Mouse (Mus musculus) layer of hippocampus, adult 8-10 months (tissue): Measurements from ENCODE around the gene Gnas. TPM values are rescaled to one million over a fixed set of nuclear protein-coding genes. Genes with fewer than 3 reads are reported as not detected.

Experiments used
- DNase-seq, 2 experiments: peaks; one replicate each; pipeline ENCODE4 v3.0.0; 2022; ENCODE audit warnings: low spot score in 2 of 2
- total RNA-seq, 4 experiments: library from RNA; stranded (reverse); gene quantifications; 2 replicates each; pipeline ENCODE4 v1.2.4; 2022

Gnas gene
- 1,000 to 10,000 TPM; 1,786 to 1,958 (median 1,837) TPM for total RNA-seq

DNA sequence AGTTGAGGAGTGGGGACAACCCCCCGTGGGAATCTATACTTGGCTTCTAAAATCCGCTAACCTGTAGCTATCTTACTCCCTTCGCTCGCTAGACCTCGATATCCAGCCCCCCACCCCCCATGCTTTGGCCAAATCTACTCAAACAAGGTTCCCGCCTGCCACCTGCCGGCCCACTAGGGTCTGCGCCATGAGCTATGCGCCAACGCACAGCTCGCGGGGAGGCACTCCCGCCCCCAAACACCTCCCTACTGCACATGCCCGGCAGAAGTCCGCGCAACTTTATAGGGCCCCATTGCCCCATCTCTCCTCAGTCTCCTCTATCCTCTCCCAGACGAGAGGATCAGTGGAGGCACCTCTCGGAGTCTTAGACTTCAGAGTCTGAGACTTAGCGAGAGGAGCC, at the start of gene Gnas:
Gnas (plus strand) TSS at position 310 of the 400 bp plus-strand sequence.
- no peak for DNase-seq

DNA sequence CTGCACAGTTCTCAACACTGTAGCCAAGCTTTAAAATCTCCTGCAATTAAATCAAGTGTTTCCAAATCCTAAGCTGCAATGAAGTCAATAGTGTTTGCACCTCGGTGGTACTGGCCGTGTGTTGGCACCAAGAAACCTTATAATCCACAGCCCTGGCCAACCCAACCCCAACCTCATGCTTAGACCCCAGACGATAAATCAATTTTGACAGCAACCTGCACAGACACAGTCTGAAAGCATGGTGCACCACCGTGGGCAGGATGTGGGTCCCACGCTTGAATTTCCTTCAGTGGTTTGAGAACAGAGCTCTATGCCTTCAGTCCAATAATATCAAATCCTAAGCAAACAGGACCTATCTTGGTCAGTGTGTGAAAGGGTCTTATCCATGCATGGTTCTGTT, 41.7 kb upstream of the Gnas start:
- DNase-seq, result no peak

DNA sequence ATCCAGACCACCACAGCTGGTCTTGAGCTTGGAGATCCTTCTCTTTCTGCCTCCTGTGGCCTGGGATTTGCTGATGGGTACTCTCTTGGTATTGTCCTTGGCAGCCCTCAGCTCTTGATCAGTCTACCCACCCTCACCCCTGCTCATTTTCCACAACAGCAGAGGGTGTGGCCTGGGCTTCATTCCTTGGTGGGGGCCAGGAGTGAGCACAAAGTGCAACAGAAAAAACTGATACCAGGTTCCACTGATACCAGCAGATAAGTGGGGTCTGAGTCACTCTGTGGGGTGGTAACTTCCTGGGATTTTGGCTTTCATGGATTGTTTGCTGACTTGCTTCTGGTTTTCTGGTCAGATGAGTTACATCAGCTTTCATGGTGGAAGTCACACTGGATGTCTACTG, 32.2 kb upstream of the Gnas start:
- DNase-seq, result no peak

DNA sequence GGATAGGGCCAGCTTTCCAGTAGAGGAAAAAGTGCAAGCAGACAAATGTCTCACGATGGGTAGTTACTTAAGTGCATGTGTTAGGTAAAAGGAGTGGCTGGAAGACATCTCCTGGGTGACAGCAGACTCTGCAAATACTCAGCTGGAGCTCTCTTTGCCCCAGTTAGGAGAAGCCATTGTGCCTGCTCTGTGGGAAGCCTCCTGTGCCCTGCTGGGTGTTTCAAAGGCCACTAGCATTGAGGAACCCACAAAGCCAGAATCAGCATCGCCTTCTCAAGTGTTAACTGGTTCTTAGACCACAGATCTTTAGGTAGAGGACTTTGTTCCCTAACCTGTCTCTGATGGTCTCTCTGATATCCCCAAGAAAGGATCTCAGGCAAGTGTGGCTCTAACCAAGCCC, 26.8 kb upstream of the Gnas start:
- DNase-seq, result no peak

DNA sequence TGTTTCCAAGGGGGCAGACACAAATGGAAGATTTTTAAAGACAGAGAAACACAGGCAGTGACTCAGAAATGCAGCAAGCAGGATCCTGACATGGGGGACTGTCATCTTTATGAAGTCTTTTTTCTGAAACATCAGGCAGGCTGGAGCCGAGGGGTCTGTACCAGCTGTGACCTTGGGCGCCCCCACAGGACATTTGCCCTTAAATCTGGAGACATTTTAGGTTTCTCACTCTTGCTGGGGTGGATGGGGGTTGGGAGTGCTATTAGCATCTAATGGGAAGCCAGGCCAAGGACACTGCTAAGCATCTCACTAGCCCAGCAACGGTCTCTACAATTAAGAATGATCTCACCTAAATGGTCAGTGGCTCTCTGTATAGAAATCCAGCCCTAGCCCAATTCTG, 24.1 kb upstream of the Gnas start:
- no peak for DNase-seq

DNA sequence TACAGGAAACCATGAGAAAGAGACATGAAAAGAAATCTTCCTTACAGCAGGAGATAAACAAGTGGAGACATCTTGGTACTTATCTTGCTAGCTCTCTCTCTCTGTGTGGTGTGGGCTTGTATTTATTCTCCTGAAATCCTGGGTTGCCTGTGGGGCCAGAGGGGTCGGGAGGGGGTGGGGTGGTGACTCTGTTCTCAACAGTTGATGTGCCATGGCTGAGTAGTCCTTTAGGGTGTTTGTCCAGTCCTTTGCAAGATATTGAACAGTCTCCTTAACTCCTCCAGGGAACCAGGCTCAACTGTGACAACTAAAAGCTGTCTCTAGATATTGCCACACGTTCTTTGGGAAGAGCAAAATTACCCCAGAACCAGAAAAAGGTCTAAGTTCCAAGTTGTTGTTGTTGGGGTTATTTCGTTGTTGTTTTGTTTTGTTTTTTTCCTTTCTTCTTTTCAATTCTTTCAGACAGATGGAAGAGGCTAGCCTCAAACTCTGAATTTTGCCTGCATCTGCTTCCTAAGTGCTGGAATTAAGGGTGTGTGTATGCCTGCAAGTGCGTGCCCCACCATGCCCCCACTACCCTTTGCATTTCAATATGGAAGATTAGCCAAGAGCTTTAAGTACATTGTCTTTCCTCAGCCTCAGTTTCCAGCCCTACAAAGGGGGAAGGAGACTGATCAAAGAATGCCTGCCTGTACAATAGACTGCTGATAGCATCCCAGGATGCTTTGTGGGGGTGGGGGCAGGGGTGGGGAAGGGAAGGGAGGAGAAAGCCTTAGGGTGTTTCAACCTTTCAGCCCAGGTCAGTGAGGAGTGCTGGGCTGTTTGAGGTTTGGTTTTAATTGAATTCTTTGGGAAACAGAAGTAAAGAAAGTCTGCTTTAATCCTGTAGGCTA, 23.0 kb upstream of the Gnas start:
- no peak for DNase-seq

DNA sequence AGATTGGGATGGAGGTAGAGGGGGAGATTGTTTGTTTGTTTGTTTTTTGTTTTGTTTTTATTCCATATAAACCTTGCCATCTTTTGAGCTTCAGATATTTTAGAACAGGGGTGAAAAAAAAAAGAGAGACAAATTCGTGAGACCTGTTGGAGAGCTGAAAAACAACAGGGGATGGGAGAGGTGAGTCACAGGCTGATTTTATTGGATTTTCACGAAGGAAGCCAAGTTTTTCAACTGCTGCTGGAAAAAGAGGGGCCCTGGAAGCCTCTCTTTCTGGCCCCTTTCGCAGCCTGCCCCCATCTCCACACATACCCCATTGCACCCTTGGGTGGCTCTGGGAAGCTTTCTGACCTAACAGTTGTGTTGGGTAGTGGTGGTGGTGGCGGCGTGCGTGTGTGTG, 22.3 kb upstream of the Gnas start:
- DNase-seq, result no peak

DNA sequence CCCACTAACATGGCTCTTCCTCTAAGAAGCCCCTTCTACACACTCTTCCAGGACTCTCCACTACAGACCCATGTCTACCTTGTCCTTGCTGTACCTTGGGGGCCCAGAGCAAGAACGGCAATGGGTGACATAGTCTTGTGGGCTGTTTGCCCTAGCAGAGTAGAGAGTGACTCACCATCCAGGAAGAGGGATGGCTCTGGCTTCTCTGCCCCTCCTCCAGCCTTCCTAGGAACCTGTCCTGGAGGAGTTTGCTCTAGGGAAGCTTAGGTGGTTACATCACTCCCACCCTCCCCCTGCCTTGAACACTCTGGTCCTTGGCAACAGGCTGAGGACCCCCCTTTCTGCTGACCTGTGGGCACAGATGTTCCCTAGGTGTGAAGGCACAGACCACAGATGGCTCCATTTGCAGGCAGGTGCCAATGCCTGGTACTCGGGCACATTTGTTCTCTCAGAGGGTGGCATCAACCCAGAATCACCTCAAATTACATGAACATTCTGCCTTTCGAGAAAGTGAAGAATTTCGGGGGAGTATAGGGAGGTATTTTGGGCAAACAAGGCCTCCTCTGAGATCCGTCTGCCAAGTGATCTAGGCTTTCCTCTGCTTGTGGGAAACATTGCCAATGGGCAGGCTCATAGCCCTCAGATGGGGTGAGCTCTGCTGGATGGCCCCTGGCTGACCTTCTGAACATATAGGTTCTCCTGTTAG, 20.9 kb upstream of the Gnas start:
- no peak for DNase-seq

DNA sequence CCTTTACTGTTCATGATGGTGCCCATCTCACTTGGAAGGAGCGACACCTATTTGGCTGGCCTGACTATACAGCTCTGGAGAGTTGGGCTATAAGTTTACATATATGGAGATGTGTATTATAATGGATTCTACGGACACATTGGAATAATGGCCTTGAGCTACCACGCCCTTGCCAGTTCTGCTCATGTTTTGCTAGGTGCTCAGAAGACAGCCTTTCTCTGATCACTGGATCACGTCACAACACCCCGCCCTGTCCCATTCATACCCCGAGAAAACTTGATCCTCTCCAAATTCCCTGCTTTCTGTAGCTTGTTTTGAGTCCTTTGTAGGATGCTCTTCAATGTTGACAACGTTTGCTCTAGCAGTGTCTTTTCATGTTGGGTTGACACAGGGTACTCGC, 19.9 kb upstream of the Gnas start:
- DNase-seq, result no peak

DNA sequence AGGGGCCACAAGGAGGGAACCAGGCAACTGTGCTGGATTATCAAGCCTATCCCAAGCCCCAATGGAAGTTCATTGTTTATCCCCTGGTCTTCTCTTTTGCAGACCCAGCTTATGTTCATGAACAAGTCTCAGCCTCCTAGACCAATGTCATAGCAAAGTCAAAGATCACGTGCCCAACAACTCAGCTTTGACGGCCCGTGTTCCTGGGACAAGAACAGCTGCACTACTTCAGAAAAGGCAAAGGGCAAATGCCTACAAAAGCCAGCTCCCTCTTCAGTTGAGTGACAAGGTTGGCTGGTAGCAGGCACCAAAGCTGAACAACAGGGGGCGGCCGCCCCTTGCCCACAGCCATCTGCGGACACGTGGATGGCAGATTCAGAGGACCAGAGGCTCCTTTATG, 13.7 kb upstream of the Gnas start:
- no peak for DNase-seq

DNA sequence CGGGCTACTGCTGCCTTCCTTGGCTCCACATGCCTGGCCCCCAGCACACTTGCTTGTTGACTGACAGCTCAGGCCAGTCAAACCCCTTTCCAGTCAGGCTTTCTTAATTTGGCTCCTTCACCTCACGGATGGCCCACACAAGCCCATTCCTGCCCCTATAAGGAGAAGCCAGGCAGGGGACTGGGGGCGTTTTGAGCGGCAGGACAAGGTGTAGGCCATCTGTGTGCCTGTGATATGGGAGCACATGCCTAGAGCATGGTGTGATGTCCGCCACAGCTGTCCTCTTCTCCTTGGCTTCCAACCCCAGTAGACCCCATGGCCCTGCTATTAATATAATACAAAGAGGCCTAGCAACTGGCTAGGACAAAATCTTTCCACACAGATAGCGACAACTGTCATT, 12.7 kb upstream of the Gnas start:
- DNase-seq, result no peak

DNA sequence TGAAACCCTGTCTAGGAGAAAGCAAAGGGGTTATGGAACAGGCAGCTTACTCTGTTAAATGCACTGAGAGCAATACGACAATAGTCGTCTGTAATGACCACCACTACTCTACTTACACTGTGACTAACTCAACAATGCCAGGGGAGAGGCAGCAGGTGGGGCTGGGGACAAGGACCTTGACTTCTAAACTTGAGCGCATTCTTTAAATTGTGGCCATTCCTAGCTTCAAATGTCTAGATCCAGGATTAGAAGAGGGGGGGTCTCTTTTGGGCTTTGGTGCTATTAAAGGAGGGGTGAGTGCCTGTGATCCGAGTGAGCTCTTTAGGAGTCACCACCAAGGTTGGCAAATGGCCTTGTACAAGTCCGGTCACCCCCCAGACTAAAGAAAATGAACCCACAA, 11.0 kb upstream of the Gnas start:
- DNase-seq, result no peak

DNA sequence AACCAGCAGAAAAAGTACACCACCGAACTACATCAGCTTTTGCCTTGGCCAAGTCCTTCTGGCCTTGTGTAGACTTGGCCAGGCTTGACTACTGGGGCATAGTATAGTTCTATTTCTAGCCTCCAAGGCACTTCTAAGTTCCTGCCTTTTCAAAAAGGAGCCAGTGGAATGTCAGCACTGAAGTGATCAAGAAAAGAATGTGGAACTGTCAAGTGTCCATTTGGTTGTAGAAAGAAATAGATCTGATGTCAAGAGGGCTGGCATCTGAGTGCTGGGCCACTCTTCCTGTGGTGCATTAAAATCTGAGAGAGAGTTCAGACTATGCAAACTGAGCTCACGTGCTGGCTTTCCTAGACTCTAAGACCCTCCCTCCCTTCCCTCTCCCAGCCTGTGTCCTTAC, 10.2 kb upstream of the Gnas start:
- no peak for DNase-seq

DNA sequence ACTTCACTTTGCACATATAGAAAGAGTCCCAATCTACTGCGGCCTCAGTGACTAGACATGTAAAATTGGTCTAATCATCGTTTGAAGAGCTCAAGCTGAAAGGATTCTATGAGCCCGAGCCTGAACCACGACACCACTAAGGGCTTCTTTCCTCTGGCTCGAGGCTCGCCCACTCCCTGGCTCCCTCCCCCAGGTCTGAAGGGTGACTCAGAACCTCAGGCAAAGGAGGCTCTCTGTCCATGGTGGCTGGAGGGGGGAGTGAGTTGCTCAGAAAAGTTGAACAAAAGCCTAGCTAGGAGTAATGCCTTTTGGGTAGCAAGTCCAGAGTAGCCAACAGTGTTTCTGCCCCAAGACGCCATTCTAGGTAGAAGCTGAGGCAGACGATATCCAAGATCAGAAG, 4.3 kb upstream of the Gnas start:
- no peak for DNase-seq

DNA sequence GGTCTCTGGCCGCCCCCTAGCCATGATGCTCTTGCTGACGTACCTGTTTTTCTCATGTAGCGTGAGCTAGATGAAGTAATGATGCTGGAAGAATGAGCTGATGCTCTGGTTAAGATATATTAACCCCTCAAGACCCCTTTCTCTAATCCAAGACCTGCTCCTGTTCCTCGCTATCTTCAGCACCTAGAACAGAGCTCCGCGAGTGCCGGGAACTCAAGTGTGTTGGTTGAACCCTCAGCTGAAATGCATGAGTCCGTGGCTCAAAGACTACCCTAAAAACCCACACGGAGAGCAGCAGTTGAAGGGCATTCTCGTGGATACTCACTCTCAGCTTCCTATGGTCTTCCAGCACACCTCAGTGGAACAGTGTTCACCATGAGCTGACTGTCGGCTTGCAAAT, 779 bp upstream of the Gnas start:
- DNase-seq, result no peak

DNA sequence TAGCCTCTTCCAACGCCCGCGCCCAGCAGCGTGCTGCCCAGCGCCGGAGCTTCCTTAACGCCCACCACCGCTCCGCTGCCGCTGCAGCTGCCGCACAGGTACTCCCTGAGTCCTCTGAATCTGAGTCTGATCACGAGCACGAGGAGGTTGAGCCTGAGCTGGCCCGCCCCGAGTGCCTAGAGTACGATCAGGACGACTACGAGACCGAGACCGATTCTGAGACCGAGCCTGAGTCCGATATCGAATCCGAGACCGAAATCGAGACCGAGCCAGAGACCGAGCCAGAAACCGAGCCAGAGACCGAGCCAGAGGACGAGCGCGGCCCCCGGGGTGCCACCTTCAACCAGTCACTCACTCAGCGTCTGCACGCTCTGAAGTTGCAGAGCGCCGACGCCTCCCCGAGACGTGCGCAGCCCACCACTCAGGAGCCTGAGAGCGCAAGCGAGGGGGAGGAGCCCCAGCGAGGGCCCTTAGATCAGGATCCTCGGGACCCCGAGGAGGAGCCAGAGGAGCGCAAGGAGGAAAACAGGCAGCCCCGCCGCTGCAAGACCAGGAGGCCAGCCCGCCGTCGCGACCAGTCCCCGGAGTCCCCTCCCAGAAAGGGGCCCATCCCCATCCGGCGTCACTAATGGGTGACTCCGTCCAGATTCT, 812 bp downstream of the Gnas start:
- DNase-seq, result no peak

DNA sequence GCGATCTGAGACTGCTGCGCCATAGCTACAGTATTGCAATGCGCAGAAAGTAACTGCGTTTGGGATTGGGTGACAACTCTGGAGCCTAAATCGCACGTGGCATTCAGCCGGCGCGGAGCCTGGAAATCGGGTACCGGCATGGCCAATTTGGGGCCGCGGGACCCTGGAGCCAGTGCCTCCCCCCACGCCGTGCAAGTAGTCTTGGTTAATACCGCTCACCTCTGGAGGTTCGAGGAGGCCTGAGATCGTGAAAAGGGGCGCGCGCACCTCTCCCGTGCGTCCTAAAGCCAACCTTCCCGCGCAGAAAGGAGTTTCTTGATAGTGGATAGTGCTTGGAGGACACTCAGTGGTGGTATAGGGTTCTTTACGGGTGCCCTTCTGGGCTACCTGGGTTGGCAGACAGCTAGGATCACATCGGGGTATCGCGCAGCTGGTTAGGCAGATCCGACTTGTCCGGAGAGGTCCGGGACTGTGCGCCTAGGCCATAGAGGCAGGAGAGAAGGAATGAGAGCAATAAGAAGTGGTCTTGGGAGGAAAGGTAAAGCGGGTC, 1.9 kb downstream of the Gnas start:
- DNase-seq, result no peak

DNA sequence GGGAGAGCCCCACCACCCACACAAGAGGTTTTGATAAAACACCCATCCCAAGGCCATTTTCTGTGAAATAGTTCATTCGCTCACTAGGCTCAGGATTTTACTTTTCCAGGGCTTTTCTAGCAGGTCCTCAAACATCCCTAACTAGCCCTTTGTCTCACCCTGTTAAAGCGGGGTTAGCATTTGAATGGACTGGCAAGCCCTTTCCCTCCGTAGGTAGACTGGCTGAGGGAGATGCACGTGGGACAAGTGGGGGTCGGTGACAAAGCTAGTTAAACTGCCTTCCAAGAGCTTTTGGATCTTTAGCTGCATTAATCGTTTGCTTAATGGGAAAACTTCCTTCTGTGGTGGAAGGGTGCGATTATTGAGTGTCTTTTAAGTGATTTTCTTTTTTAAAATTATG, 3.8 kb downstream of the Gnas start:
- no peak for DNase-seq

DNA sequence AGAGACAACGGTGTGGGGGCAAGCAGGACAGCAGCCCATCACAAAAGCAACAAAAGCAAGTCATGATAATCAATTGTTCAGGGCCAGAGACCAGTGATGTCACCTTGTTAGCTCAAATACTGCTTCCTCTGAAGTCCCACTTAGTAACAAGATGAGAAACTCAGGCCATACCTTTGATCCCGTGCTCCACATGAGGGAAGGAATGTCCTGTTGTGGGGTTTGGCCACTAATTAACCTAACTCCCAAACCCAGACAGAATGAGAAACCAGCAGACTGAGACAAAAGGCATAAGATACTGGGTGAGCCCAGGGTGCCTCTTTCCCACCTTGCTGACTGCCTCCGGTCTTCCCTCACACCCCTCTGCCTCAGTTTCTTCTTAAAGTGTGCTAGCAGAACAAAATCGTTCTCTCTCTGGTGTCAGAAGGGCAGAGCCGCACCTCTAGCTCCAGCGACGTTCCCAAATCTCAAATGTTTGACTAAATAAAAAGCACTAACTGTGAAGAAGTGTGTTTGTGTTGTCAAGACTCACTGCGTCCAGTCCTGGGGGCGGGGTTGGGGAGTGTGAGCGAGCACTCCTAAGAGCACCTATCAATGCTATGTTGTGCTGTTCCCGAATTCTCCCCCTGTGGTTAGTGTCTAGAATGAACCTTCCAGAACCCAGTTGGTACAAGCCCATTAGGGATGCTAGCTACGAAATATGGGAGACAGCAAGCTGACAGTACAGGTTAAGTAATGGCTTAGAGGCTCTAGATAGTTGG, 4.7 kb downstream of the Gnas start:
- no peak for DNase-seq

DNA sequence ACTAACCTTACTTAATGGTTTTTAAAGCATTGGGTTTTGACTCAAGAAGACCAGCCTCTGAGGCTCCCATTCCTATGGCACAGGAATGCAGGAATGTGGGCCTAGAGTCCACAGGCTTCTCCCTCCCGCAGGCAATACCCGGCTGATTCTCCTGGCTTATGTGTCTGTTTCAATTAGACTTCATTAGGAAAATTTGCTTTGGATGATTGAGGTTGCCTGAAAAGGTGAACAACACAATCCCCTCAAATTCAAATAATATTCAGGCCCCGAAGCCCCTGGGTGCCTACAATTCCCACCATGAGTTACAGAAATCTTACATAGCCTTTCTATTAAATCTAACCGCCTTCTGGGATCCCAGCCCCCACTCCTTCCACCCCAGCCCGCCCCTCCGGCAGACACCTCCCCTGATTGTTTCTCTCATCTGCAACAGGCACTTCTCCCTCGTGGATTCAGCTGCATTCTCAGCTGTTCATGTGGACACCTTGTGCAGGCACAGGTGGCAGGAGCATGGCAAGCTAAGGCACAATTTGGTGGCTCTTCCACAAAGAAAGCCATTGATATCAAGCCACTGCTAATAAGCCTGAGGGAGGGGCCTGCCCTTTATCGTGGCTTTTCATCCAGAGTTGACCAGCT, 7.0 kb downstream of the Gnas start:
- no peak for DNase-seq

DNA sequence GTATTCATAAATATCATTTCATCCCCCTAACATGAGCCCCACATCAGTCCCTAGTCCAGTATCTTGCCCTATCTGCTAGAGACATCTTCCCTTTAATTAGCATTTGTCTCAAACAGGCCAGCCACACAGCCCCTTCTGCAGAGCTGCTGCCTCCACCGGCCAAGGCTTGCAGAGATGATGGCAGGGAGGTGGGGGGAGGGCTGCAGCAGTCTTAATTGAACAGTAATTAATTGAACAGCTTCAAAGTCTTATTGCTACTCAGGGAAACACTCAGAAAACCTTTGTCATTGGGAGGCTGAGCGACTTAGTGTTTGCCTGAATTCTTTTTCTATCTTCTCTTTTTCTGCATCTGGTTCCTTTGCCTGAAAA, 7.5 kb downstream of the Gnas start:
- DNase-seq, result no peak
